Mouse (Mus musculus) megakaryocyte progenitor cell, adult 5-6 weeks (primary cell): ENCODE measurements around the gene Prr7. TPM values are rescaled to one million over a fixed set of nuclear protein-coding genes. Genes with fewer than 3 reads are reported as not detected.
A peak's percentile ranks its signal among the peaks of the same experiment; 100 is the strongest.

Experiments
- ATAC-seq: replicated peaks from 2 replicates; pipeline ENCODE4 v1.8.0; 2016; ENCODE audit warnings: mild to moderate bottlenecking, moderate TSS enrichment, inconsistent platforms; ENCODE audit not compliant: poor library complexity
- total RNA-seq, 2 experiments: library from RNA; stranded (forward) in 1 of 2; stranded (reverse) in 1 of 2; fragments of 157-497, 149-512 nt in 1 of 2; fragments of 200-1000 nt in 1 of 2; gene quantifications; 2 replicates each; pipeline versions ENCODE4 v1.2.3 to v1.2.4; 2015 to 2017

Gene Prr7
- total RNA-seq, 2 experiments from 2014 or later = 0.72 to 1.5 TPM

DNA sequence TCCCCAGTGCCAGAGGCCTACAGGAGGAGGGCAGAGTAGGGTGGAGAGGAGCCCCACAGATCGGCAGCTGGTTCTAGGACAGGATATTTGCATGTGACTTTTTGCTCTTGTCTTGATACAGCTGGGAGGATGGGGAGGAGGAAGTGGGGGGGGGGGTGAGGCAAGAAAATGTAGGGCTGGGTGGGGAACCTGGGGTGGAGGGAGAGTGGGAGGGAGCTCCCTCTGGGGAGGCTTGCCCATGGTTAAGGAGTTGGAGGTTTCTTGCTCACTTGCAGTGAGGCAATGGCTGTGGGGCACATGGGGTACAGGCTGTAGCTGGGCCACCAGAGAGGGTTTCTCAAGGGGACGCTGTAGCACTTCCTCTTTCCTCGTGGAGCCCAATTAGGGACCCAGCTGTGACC, 16.5 kb upstream of the Prr7 start:
- peak; percentile 45 for ATAC-seq

GRCm38 (mm10) chr13:55448131-55448530, 15.9 kb upstream of the Prr7 start:
- no peak for ATAC-seq

DNA sequence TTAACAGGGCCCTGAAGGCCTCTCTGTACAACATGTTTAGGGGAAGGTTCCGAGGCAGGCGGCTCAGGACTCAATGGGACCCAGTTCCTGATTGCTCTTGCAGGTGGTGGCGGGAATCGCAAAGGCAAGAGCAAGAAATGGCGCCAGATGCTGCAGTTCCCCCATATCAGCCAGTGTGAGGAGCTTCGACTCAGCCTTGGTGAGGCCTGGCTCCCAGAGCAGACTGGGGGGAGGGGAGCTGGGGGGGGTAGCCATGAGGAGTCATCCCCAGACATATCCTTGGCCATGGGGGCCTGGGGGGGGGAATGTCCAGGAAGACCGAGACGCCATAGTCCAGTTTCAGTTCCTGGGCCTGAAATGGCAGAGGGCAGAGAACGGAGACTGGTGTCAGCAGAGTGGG, 14.9 kb upstream of the Prr7 start:
- no peak for ATAC-seq

- ATAC-seq = no peak; the same call in 1 of the 2 replicates
These were observed 14.2 kb upstream of the Prr7 start for GRCm38 (mm10) chr13:55449679-55450441.

DNA sequence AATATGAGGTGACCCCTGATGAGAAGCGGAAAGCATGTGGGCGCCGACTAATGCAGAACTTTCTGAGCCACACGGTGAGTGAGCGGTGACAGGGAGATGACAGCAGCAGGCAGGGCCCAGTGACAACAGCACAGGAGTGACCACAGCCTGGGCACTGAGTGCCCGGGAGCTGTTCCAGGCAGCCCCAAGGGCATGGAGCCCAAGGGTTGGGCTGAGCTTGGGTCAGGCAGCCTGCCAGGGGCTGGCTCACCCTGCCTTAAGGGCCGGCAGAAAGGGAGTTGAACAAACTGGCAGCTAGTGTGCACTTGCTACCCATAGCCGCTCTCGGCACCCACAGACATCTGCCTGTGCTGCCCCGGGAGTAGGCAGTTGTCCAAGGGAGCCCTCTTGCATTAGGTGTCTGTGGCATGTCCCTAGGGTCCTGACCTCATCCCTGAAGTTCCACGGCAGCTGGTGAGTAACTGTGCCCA, 13.5 kb upstream of the Prr7 start:
- no peak for ATAC-seq

- ATAC-seq = no peak
These were observed 12.8 kb upstream of the Prr7 start for GRCm38 (mm10) chr13:55451296-55451695.

DNA sequence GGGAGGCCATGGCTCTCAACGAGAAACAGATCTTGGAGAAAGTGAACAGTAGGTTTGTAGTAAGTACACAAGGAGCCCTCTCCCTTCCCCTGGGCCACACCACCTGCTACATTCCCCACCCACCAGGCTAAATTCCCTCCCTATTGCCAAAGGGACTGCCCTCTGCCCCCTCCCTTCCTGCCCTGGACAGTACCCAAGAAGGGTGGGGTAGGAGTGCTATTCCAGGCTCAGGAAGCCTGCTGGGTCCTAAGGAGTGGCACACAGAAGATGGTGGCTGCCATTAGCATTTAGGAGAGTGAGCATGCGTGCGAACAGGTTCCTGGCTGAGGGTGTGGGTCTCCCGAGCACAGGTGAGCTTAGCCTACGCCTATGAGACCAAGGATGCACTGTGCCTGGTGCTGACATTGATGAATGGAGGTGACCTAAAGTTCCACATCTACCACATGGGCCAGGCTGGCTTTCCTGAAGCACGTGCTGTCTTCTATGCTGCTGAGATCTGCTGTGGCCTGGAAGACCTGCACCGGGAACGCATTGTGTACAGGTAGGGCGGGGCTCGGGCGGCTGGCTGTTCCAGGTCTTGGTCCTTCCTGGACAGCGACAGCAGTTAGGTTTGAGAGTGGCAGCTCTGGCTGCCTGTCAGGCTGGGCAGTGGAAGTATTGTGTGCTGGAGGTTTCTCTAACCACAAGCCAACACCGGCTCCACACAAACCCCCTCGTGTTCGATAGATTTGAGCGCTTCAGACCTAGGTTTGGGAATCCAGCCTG, 12.1 kb upstream of the Prr7 start:
- no peak for ATAC-seq

GRCm38 (mm10) chr13:55462965-55463364, 1.1 kb upstream of the Prr7 start:
- ATAC-seq = no peak

DNA sequence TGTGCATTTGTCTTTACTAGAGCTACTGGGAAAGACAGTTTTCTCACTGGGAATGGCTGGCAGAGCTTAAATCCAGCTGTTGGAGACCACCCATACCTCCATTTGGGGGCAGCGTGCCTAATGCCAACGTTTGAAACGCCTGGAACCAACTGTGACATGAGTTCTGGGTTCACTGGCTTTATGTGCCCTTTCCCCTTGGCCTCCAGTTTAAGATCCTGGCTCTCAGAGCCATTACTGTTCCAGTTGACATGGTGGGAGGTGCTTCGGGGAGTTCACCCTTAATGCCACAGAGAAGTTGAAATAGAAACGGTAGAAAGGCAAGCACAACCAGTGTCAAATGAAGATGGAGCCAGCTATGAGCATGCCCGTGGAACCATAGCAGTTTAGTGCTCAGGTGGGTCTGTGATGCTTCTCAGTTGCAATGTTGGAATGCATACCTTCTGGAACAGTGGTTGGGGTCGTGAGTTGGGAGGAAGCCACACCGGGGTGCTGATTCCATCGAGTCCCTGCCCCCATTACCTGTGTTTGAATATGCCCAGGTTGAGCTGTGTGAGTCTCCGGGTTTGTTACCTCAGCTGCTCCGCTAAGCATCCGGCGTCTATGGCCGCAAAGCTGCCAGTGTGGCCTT, 554 bp upstream of the Prr7 start:
- ATAC-seq = no peak

GRCm38 (mm10) chr13:55465184-55465583, 1.1 kb downstream of the Prr7 start:
- ATAC-seq = peak; percentile 17; the same call in 1 of the 2 replicates

DNA sequence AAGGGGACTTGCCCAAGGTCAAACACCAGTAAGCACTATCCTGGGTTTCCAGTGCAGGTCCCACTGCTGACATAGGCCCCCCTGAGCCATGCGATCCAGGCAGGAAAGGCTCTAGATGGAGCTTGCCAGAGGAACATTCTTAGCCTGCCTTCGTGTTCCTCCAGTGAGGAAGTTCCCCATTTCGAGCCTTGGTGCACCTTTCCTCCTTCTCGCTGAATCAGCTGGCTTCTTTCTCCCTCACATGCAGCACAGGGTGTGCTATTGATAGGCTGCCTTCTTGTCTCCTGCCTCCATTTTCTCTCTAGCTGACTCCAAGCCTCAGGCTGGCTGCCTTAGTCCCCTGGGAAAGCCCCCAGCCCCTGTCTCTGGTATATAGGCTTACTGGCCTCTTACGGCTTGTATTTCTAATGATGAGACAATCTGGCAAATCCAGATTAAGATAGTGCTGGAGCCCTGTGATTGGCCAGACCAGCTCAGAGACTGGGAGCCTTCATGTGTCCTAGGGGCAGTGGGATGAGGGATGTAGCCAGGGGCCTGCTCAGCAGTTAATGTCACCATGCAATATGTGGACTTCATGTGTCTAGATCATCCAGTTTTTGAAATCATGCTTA, 1.9 kb downstream of the Prr7 start:
- peak; percentile 8; the same call in 1 of the 2 replicates for ATAC-seq

GRCm38 (mm10) chr13:55468851-55469560, 4.9 kb downstream of the Prr7 start:
- no peak for ATAC-seq

GRCm38 (mm10) chr13:55470372-55470771, 6.3 kb downstream of the Prr7 start:
- ATAC-seq = no peak

GRCm38 (mm10) chr13:55471156-55471818, 7.2 kb downstream of the Prr7 start:
- ATAC-seq = peak; percentile 59

DNA sequence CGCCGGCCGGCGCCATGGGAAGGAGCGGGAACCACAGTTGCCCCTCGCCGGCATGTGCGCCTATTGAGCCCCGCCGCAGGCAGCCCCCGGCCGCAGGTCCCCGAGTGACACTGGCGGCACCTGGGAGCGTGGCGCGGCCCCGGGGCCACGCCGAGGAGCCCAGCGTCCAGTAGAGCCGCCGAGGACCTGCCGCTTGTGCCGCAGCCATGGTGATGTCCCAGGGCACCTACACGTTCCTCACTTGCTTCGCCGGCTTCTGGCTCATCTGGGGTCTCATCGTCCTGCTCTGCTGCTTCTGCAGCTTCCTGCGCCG, 7.7 kb downstream of the Prr7 start:
- ATAC-seq = no peak

GRCm38 (mm10) chr13:55472132-55473022, 8.3 kb downstream of the Prr7 start:
- ATAC-seq = peak; percentile 12; the same call in 1 of the 2 replicates

DNA sequence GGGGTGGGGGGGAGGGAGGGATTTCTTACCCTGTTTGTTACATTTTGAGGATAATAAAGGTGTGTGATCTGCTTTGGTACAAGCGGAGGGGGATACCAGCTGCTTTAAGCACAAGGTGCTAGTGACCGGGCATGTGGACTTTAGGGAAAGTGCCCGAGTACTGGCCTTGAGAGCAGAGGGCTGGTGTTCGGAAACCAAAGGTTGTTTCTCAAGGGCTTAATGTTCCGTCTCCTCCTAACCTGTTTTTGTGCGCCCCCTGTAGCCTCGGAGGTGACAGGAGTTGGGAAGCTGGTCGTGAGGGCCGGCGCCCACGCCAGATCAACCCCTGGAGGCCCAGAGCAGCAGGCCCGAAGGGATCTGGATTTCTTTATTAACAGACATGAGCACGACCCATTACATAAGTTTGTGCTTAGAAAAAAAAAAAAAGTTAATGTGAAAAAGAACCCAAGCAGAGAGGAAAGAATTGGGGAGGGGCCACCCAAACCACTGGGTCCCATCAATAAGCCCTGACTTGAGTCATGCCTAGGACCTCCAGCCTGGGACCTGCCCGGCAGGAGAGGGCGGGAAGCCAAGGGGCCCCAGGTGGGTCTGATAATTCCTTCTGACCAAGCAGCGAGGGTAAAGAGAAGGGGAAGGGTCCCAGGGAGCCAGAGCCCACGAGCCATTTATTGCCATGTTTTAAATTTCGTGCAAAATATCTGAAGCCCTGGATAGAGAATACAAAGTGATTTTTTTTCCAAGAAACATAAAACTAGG, 9.2 kb downstream of the Prr7 start:
- no peak for ATAC-seq

DNA sequence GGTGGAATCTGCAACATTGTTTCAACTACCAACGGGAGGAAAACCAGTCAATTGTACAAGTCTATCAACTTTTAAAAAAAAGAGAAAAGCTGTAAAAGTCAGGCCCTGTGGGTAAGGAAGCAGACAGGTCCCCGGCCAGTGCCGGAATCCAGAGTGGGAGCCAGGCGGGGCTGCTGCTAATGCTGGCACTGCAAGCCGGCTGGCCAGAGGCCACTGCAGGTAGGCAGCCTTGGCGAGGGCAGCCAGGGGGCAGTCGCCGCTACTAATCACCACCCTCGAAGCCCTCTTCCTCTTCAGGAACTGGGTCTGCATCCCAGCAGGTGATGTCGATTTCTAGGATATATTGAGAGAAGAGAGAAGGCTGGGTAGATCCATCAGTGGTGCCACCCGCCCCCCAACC, 9.9 kb downstream of the Prr7 start:
- ATAC-seq = no peak
